Comparison of ENCODE assay signal across 31 mouse cellular contexts in the genomic region with DNA sequence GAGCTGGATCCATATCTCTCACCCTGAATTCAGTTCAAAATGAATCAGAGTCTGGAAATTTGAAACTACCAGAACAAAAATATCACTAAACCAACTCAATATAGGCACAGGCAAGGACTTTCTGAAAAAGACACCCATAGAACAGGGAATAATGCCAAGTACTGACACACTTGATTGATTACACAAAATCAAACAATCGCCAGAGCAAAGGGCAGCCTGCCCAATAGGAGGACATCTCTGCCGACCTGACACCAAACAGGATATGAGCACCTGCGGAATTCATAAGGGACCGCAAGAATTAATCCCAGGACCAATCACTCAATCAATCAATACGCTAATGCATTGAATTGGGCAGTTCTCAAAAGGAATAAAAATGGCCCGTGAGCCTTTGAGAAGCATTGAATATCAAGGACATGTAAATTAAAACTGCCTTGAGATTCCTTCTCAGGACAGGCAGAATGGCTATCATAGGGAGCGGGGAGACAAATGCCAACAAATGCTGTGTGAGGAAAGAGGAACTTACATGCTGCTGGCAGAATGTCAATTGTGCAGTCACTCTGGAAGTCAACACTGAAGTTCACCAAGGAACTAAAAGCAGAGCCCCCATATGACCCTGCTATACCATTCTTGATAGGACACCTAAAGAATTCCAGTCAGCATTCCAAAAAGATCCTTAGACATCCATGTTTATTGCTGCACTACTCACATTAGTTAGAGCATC.
DNase-seq lines count a peak whose midpoint lies in the region; ATAC-seq and TF ChIP-seq lines count a peak whose summit lies in the region.
"Had no signal": no experiment of that assay in that cellular context is flagged by ENCODE, and none has a peak within 500 bp of the region (broad histone marks: within the 10 kb centered on the region; RNA-seq: fewer than 3 reads in every experiment).

No protein-coding gene starts in this region.

- 76% methylated on average over 7 of the region's 7 CpGs for WGBS in kidney, embryonic 16.5 days
- WGBS in forebrain, postnatal 0 days: 83% methylated on average over 7 of the region's 7 CpGs

- no peak overlapping the region for H3K4me2 ChIP-seq in kidney, embryonic 16.5 days (replicated peaks; ENCODE audit: low read depth, low read length)
- no peak overlapping the region for H3K4me2 ChIP-seq in forebrain, postnatal 0 days (ENCODE audit: low read depth)
- H3K4me2 ChIP-seq: embryonic facial prominence, embryonic 12.5 days; embryonic facial prominence, embryonic 15.5 days; forebrain, embryonic 12.5 days; forebrain, embryonic 15.5 days; heart, embryonic 13.5 days; hindbrain, embryonic 13.5 days; intestine, embryonic 15.5 days had no signal

- H3K4me3 ChIP-seq in kidney, embryonic 16.5 days (ENCODE audit: low read length): no peak overlapping the region
- H3K4me3 ChIP-seq in forebrain, postnatal 0 days (ENCODE audit: low read depth, low read length): no peak overlapping the region
- H3K4me3 ChIP-seq: embryonic facial prominence, embryonic 12.5 days; embryonic facial prominence, embryonic 15.5 days; forebrain, embryonic 12.5 days; forebrain, embryonic 15.5 days; gastrocnemius, adult 2 months; heart, adult 2 months; heart, embryonic 10.5 days; heart, embryonic 13.5 days; hindbrain, embryonic 10.5 days; hindbrain, embryonic 13.5 days; intestine, embryonic 15.5 days had no signal

- intact Hi-C loops in heart, postnatal 36 days (cut with DNase I): no loop called here

- no peak overlapping the region for H3K27ac ChIP-seq in kidney, embryonic 16.5 days (ENCODE audit: low read length)
- H3K27ac ChIP-seq in forebrain, postnatal 0 days (ENCODE audit: low read depth, low read length): no peak overlapping the region
- H3K27ac ChIP-seq: embryonic facial prominence, embryonic 12.5 days; embryonic facial prominence, embryonic 15.5 days; forebrain, embryonic 12.5 days; forebrain, embryonic 15.5 days; gastrocnemius, adult 2 months; heart, adult 2 months; heart, embryonic 10.5 days; heart, embryonic 13.5 days; hindbrain, embryonic 10.5 days; hindbrain, embryonic 13.5 days; intestine, embryonic 15.5 days had no signal

- peak; percentile 51 for DNase-seq in heart, adult 11 months
- no peak for DNase-seq in heart, postnatal 36 days
- peak; percentile 10 for DNase-seq in 416B (ENCODE audit: low read depth)
- DNase-seq in MEL-GATA-1-ER (ENCODE audit: extremely low read depth, low read depth): peak; percentile 53
- DNase-seq in forebrain, postnatal 0 days: no peak
- DNase-seq: adrenal gland, adult 2 months; adrenal gland, postnatal 36 days; cerebellum, adult 11 months; cerebellum, adult 2 months; cerebellum, postnatal 10 days; cerebellum, postnatal 36 days; gastrocnemius, adult 2 months; gastrocnemius, postnatal 14 days; heart, adult 2 months; heart, postnatal 14 days; kidney, adult 11 months; kidney, adult 8-10 months had no signal

- peaks cover 2% of the 10 kb centered on the region; the same call in 1 of the 2 replicates for H3K9me3 ChIP-seq in kidney, embryonic 16.5 days (ENCODE audit: low read length)
- H3K9me3 ChIP-seq in forebrain, postnatal 0 days (ENCODE audit: low read length): no peaks in the 10 kb centered on the region
- H3K9me3 ChIP-seq: embryonic facial prominence, embryonic 12.5 days; embryonic facial prominence, embryonic 15.5 days; forebrain, embryonic 12.5 days; forebrain, embryonic 15.5 days; heart, embryonic 10.5 days; heart, embryonic 13.5 days; hindbrain, embryonic 10.5 days; intestine, embryonic 15.5 days had no signal

- no peaks in the 10 kb centered on the region for H3K27me3 ChIP-seq in kidney, embryonic 16.5 days (ENCODE audit: insufficient read depth, low read length)
- H3K27me3 ChIP-seq in forebrain, postnatal 0 days (ENCODE audit: insufficient read depth, low read length): no peaks in the 10 kb centered on the region
- H3K27me3 ChIP-seq: embryonic facial prominence, embryonic 12.5 days; embryonic facial prominence, embryonic 15.5 days; forebrain, embryonic 12.5 days; forebrain, embryonic 15.5 days; heart, embryonic 13.5 days; hindbrain, embryonic 13.5 days; intestine, embryonic 15.5 days had no signal

- 0 out of 2 replicates have a peak, but pooled peaks cover 4% of the 10 kb centered on the region for H3K4me1 ChIP-seq in kidney, embryonic 16.5 days (ENCODE audit: insufficient read depth, low read length)
- no peaks in the 10 kb centered on the region for H3K4me1 ChIP-seq in forebrain, postnatal 0 days (ENCODE audit: insufficient read depth)
- H3K4me1 ChIP-seq: embryonic facial prominence, embryonic 12.5 days; embryonic facial prominence, embryonic 15.5 days; forebrain, embryonic 12.5 days; forebrain, embryonic 15.5 days; heart, embryonic 10.5 days; heart, embryonic 13.5 days; hindbrain, embryonic 10.5 days; hindbrain, embryonic 13.5 days; intestine, embryonic 15.5 days had no signal

- ATAC-seq in granulocyte monocyte progenitor cell, adult 5-6 weeks (replicated peaks; ENCODE audit: poor library complexity, severe bottlenecking): peak; percentile 52; the same call in 1 of the 2 replicates
- ATAC-seq in erythroid progenitor cell, adult 5-6 weeks (replicated peaks; ENCODE audit: low FRiP score, poor library complexity, severe bottlenecking): no peak
- no peak for ATAC-seq in kidney, embryonic 16.5 days (ENCODE audit: low FRiP score, low TSS enrichment)
- ATAC-seq in forebrain, postnatal 0 days: no peak
- ATAC-seq: CD4-positive, CD25-positive, alpha-beta regulatory T cell, adult 4 months; forebrain, embryonic 15.5 days; hindbrain, embryonic 16.5 days; intestine, embryonic 15.5 days had no signal

- H3K36me3 ChIP-seq in kidney, embryonic 16.5 days (ENCODE audit: insufficient read depth, low read length): no peaks in the 10 kb centered on the region
- no peaks in the 10 kb centered on the region for H3K36me3 ChIP-seq in forebrain, postnatal 0 days (ENCODE audit: insufficient read depth)
- H3K36me3 ChIP-seq: embryonic facial prominence, embryonic 12.5 days; embryonic facial prominence, embryonic 15.5 days; forebrain, embryonic 12.5 days; forebrain, embryonic 15.5 days; heart, embryonic 10.5 days; heart, embryonic 13.5 days; hindbrain, embryonic 10.5 days; hindbrain, embryonic 13.5 days; intestine, embryonic 15.5 days had no signal

- no peak overlapping the region for H3K9ac ChIP-seq in kidney, embryonic 16.5 days (replicated peaks; ENCODE audit: low read length)
- H3K9ac ChIP-seq in forebrain, postnatal 0 days: no peak overlapping the region
- H3K9ac ChIP-seq: embryonic facial prominence, embryonic 12.5 days; embryonic facial prominence, embryonic 15.5 days; forebrain, embryonic 12.5 days; forebrain, embryonic 15.5 days; heart, embryonic 13.5 days; hindbrain, embryonic 13.5 days; intestine, embryonic 15.5 days had no signal

- TF ChIP-seq CTCF in forebrain, postnatal 0 days (IDR thresholded peaks at IDR 0.05; ENCODE audit: low read depth): no peak

Comparison
In these comparisons a context has a peak if more than half of its experiments do, and no peak if none do; other contexts are left out.
1. DNase-seq: peak in heart, adult 11 months (single experiment), 416B (single experiment) and MEL-GATA-1-ER (single experiment); none in heart, postnatal 36 days (0 of 2) and forebrain, postnatal 0 days (single experiment).